Mouse (Mus musculus): Measurements from ENCODE around the gene Hnrnpul2. TPM values are rescaled to one million over a fixed set of nuclear protein-coding genes. Genes with fewer than 3 reads are reported as not detected.
"Not testable (repeated sequence)": the region's sequence is repeated elsewhere in the genome, so short reads cannot be mapped to it uniquely, and the experiment has no call there.

The Hnrnpul2 gene
- polyA plus RNA-seq, 1 experiment from 2014 or later, result 5.4 TPM

DNA sequence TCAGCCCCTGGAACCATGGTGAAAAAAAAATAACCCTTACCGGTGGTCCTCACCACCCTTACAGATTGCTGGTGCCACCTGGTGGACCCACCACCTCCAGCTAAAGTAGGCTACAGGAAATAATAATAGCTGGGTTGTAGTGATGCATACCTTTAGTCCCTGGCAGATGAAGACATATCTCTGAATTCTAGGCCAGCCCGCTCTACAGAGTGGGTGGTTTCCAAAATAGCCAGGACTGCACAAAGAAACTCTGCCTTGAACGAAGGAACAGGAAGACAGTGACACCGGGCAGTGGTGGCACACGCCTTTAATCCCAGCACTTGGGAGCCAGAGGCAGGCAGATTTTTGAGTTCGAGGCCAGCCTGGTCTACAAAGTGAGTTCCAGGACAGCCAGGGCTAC is 44.5 kb downstream of the Hnrnpul2 start:
- H3K9me3 ChIP-seq, result no peaks in the 10 kb centered on the region
- H3K27me3 ChIP-seq, result no peaks in the 10 kb centered on the region
- H3K27ac ChIP-seq (replicated peaks), result no peak overlapping the region
- 89% methylated on average over 6 of the region's 6 CpGs for WGBS
- H3K4me3 ChIP-seq, result no peak overlapping the region
- no peaks in the 10 kb centered on the region for H3K4me1 ChIP-seq (replicated peaks)
- no peak overlapping the region for H3K9ac ChIP-seq
- no peak for ATAC-seq (ENCODE audit: low FRiP score, low read depth)
- H3K36me3 ChIP-seq, result no peaks in the 10 kb centered on the region
- H3K4me2 ChIP-seq, result no peak overlapping the region

- 80% methylated on average over 3 of the region's 3 CpGs for WGBS
- Histone ChIP-seq H3K27ac (replicated peaks) (0 out of 2 replicates have a peak overlapping the region, but pooled peaks have one; percentile 81), H3K4me3 (peak overlapping the region; percentile 92; the same call in 1 of the 2 replicates), H3K4me1 (replicated peaks) (peaks cover 16% of the 10 kb centered on the region), H3K36me3 (peaks cover 17% of the 10 kb centered on the region), H3K4me2 (peak overlapping the region; percentile 92)
- not testable (repeated sequence) for ATAC-seq (ENCODE audit: low FRiP score, low read depth); H3K27me3 ChIP-seq; H3K9me3 ChIP-seq; H3K9ac ChIP-seq
Measured at GRCm38 (mm10) chr19:8870381-8870780, 50.6 kb downstream of the Hnrnpul2 start.

- Histone ChIP-seq H3K4me1 (replicated peaks) (peaks cover 16% of the 10 kb centered on the region), H3K4me2 (peak overlapping the region; percentile 92)
Measured at GRCm38 (mm10) chr19:8870838-8871237, 51.0 kb downstream of the Hnrnpul2 start.

GRCm38 (mm10) chr19:8871267-8872186 is 51.7 kb downstream of the Hnrnpul2 start, which contains the start of gene Ubxn1:
TSS of gene Ubxn1 (plus strand) at chr19:8871496.
- peak; percentile 97 for ATAC-seq (ENCODE audit: low FRiP score, low read depth)
- Histone ChIP-seq H3K4me3 (peak within 1 kb of the TSS; percentile 92), H3K4me1 (replicated peaks) (peaks cover 16% of the 10 kb centered on the region), H3K4me2 (peak within 1 kb of the TSS; percentile 92), H3K36me3 (peaks cover 28% of the 10 kb centered on the region), H3K27ac (replicated peaks) (peak within 1 kb of the TSS; percentile 81), H3K9me3 (no peaks in the 10 kb centered on the region), H3K9ac (peak within 1 kb of the TSS; percentile 99), H3K27me3 (no peaks in the 10 kb centered on the region)
- WGBS, result under 1% methylated on average over 59 of the region's 59 CpGs

More at GRCm38 (mm10) chr19:8870838-8871237, 51.0 kb downstream of the Hnrnpul2 start:
- H3K27me3 ChIP-seq, result no peaks in the 10 kb centered on the region
- peak overlapping the region; percentile 81 for H3K27ac ChIP-seq (replicated peaks)
- peak; percentile 52 for ATAC-seq (ENCODE audit: low FRiP score, low read depth)
- H3K9me3 ChIP-seq, result no peaks in the 10 kb centered on the region
- peak overlapping the region; percentile 92 for H3K4me3 ChIP-seq
- H3K9ac ChIP-seq, result peak overlapping the region; percentile 99
- peaks cover 22% of the 10 kb centered on the region for H3K36me3 ChIP-seq
- 61% methylated on average over 9 of the region's 9 CpGs for WGBS

GRCm38 (mm10) chr19:8872266-8872840 is 52.5 kb downstream of the Hnrnpul2 start:
- Histone ChIP-seq H3K9me3 (no peaks in the 10 kb centered on the region), H3K4me1 (replicated peaks) (peaks cover 16% of the 10 kb centered on the region), H3K4me3 (peak overlapping the region; percentile 92), H3K4me2 (peak overlapping the region; percentile 92), H3K27ac (replicated peaks) (0 out of 2 replicates have a peak overlapping the region, but pooled peaks have one; percentile 81), H3K27me3 (no peaks in the 10 kb centered on the region), H3K36me3 (peaks cover 33% of the 10 kb centered on the region), H3K9ac (peak overlapping the region; percentile 99)
- no peak for ATAC-seq (ENCODE audit: low FRiP score, low read depth)
- WGBS, result 79% methylated on average over 10 of the region's 10 CpGs

- Histone ChIP-seq H3K9me3 (no peaks in the 10 kb centered on the region), H3K4me1 (replicated peaks) (peaks cover 26% of the 10 kb centered on the region), H3K4me3 (no peak overlapping the region), H3K27ac (replicated peaks) (no peak overlapping the region), H3K4me2 (no peak overlapping the region), H3K27me3 (no peaks in the 10 kb centered on the region), H3K36me3 (peaks cover 33% of the 10 kb centered on the region), H3K9ac (no peak overlapping the region)
- 95% methylated on average over 7 of the region's 7 CpGs for WGBS
- ATAC-seq (ENCODE audit: low FRiP score, low read depth), result no peak
Measured at GRCm38 (mm10) chr19:8875031-8875430, 55.2 kb downstream of the Hnrnpul2 start.

DNA sequence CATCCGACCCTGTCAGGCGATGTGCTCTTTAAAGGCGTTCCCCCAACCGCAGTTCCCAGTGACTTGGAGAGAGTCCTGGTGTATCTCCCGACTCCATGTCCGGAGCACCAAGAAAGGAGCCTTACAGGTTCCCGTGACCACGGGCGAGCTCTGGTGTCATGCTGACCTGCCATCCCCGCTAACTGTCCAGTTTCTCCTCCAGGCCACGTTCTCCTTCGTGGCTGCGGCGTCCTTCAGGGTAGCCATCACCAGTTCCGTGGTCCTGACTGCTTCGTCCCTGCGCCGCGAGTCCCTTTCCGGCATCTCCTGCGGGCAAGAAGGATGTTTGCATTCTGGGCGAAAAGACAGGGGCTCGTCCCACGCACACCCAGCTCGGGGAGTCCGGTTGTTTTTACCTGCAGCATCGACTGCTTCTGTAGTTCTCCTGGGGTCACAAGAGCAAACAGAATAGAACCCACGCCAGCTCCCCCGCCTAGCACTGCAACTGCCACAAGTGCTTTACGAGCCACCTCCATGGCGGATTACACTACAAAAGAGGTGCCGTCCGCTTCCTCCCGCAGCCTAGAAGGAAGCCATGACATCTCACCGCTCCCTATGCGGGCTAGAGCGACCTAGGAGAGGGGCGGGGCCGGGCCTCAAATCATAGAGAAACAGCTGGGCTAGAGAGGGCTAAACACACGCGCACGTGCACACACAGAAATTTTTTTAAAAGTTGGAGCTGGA is 60.7 kb downstream of the Hnrnpul2 start, which contains the start of gene Uqcc3:
Uqcc3 (minus strand) TSS at position 613 of the 723 bp plus-strand sequence.
- peak within 1 kb of the TSS; percentile 87 for H3K4me3 ChIP-seq
- H3K4me1 ChIP-seq (replicated peaks), result peaks cover 14% of the 10 kb centered on the region
- peaks cover 15% of the 10 kb centered on the region for H3K36me3 ChIP-seq
- H3K9me3 ChIP-seq, result no peaks in the 10 kb centered on the region
- ATAC-seq (ENCODE audit: low FRiP score, low read depth), result peak; percentile 96
- H3K4me2 ChIP-seq, result peak within 1 kb of the TSS; percentile 92
- H3K9ac ChIP-seq, result peak within 1 kb of the TSS; percentile 94
- H3K27me3 ChIP-seq, result no peaks in the 10 kb centered on the region
- under 1% methylated on average over 42 of the region's 42 CpGs for WGBS
- H3K27ac ChIP-seq (replicated peaks), result peak within 1 kb of the TSS; percentile 90

DNA sequence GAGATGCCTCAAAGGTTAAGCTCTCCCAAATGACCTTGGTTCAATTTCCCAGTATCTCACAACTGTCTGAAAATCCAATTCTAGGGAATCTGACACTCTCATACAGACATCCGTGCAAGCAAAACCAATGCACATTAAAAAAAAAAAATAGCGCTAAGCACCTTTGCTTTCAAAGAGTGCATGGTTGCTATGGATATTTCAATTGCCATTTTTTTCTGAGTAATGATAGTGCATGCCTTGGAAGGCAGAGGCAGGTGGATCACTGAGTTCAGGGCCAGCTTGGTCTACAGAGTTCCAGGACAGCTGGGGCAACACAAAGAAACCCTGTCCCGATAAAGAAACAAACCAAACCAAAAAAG is 61.2 kb downstream of the Hnrnpul2 start:
- Histone ChIP-seq H3K9me3 (no peaks in the 10 kb centered on the region), H3K4me1 (replicated peaks) (peaks cover 14% of the 10 kb centered on the region), H3K27ac (replicated peaks) (peak overlapping the region; percentile 90), H3K9ac (peak overlapping the region; percentile 94; the same call in 1 of the 2 replicates), H3K36me3 (peaks cover 10% of the 10 kb centered on the region), H3K4me2 (peak overlapping the region; percentile 92), H3K27me3 (no peaks in the 10 kb centered on the region), H3K4me3 (peak overlapping the region; percentile 87)
- 15% methylated on average over 3 of the region's 3 CpGs for WGBS
- ATAC-seq (ENCODE audit: low FRiP score, low read depth), result no peak

DNA sequence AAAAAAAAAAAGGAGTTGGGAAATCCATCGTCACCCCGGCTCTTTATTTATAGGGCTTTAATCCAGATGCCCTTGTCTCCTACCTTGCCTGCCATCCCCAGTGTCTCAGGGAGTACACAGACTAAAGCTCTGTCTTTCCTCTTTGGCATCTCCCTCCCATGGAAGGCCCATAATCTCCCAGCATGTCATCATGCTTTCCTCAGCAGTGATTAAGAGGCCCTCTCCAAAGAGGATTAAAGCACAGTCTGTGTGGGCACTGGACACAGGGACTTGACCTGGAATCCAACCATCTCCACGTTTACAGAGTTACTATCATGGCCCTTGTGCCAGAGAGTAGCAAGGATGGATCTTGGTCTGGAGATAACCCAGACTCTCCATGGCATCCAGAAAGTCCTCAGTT is 63.8 kb downstream of the Hnrnpul2 start, which contains the start of the genes Lbhd1 and Gm49403:
Lbhd1 (plus strand) TSS at position 117 of the 400 bp plus-strand sequence.
Gm49403 (plus strand) TSS at position 315 of the 400 bp plus-strand sequence.
- Histone ChIP-seq H3K27me3 (no peaks in the 10 kb centered on the region), H3K9ac (no peak within 1 kb of the TSS), H3K36me3 (no peaks in the 10 kb centered on the region), H3K4me1 (replicated peaks) (peaks cover 23% of the 10 kb centered on the region), H3K27ac (replicated peaks) (no peak within 1 kb of the TSS), H3K4me2 (no peak within 1 kb of the TSS), H3K4me3 (no peak within 1 kb of the TSS), H3K9me3 (no peaks in the 10 kb centered on the region)
- WGBS, result 74% methylated on average over 3 of the region's 3 CpGs
- no peak for ATAC-seq (ENCODE audit: low FRiP score, low read depth)

Measured in hindbrain, embryonic 15.5 days (tissue).